17 mouse cellular contexts compared by ENCODE assay signal in the genomic region with DNA sequence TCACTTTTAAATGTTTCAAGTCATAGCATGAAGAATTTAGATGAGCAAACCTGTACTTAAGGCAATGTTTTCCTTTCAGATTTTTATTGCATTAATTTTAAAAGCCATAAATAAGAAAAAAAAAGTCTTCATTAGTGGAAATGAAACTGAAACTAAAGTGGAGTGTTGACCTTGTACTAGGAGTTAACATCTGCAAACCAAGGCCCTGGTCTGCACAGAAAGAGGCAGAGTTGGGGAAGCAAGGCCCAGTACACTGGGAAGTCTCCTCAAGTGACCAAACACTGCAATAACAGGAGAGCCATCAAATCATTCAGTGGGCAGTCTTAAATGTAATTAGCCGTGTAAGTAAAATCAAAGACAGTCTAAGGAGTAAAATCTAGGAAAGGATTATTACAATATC. TPM values are rescaled to one million over a fixed set of nuclear protein-coding genes. Genes with fewer than 3 reads are reported as not detected.
DNase-seq lines count a peak whose midpoint lies in the region; ATAC-seq and TF ChIP-seq lines count a peak whose summit lies in the region.
"Had no signal": no experiment of that assay in that cellular context is flagged by ENCODE, and none has a peak within 500 bp of the region (broad histone marks: within the 10 kb centered on the region; RNA-seq: fewer than 3 reads in every experiment).

No protein-coding gene starts in this region.

- H3K4me1 ChIP-seq in heart, adult 2 months (ENCODE audit: control insufficient read depth, insufficient read depth, low read length), result peaks cover 27% of the 10 kb centered on the region
- peaks cover 24% of the 10 kb centered on the region for H3K4me1 ChIP-seq in G1E (ENCODE audit: insufficient read depth, low read depth, low read length)
- peaks cover 13% of the 10 kb centered on the region for H3K4me1 ChIP-seq in hindbrain, embryonic 10.5 days (replicated peaks)

- no peak for DNase-seq in heart, adult 2 months
- DNase-seq in heart, postnatal 4 days, result no peak
- peak; percentile 45 for DNase-seq in 3T3-L1 (ENCODE audit: low read depth, low spot score)
- DNase-seq in G1E (ENCODE audit: low spot score), result no peak
- no peak for DNase-seq in right cerebral cortex, postnatal 36 days (ENCODE audit: low spot score in 2 of 2)
- no peak for DNase-seq in left cerebral cortex, postnatal 4 days
- DNase-seq in hindbrain, embryonic 10.5 days (ENCODE audit: low spot score), result no peak
- DNase-seq: cerebellum, postnatal 25 days; forebrain, postnatal 0 days; thymus, postnatal 36 days had no signal

- H3K27ac ChIP-seq in heart, adult 2 months, result peak overlapping the region; percentile 44
- H3K27ac ChIP-seq in hindbrain, embryonic 10.5 days, result no peak overlapping the region
- H3K27ac ChIP-seq: embryonic facial prominence, embryonic 15.5 days; heart, embryonic 13.5 days; lung, embryonic 15.5 days; midbrain, embryonic 13.5 days; neural tube, embryonic 13.5 days had no signal

- H3K9me3 ChIP-seq in G1E (replicated peaks), result no peaks in the 10 kb centered on the region
- no peaks in the 10 kb centered on the region for H3K9me3 ChIP-seq in hindbrain, embryonic 10.5 days
- H3K9me3 ChIP-seq: embryonic facial prominence, embryonic 15.5 days; heart, embryonic 13.5 days; lung, embryonic 15.5 days; midbrain, embryonic 13.5 days; neural tube, embryonic 13.5 days had no signal

- no peaks in the 10 kb centered on the region for H3K27me3 ChIP-seq in heart, adult 2 months (ENCODE audit: control insufficient read depth, insufficient read depth, low read length)
- no peaks in the 10 kb centered on the region for H3K27me3 ChIP-seq in G1E (ENCODE audit: insufficient read depth, low read length)
- H3K27me3 ChIP-seq in hindbrain, embryonic 10.5 days (ENCODE audit: insufficient read depth, poor library complexity, severe bottlenecking), result no peaks in the 10 kb centered on the region
- H3K27me3 ChIP-seq: embryonic facial prominence, embryonic 15.5 days; heart, embryonic 13.5 days; lung, embryonic 15.5 days; midbrain, embryonic 13.5 days; neural tube, embryonic 13.5 days had no signal

- H3K9ac ChIP-seq in heart, adult 2 months (ENCODE audit: low read depth, low read length), result no peak overlapping the region
- H3K9ac ChIP-seq: embryonic facial prominence, embryonic 15.5 days; forebrain, postnatal 0 days; heart, embryonic 13.5 days; lung, embryonic 15.5 days; midbrain, embryonic 13.5 days; neural tube, embryonic 13.5 days had no signal

- H3K79me2 ChIP-seq in heart, adult 2 months (replicated peaks; ENCODE audit: control insufficient read depth, insufficient read depth, low read length), result peaks cover 3% of the 10 kb centered on the region; the same call in 1 of the 2 replicates

- peaks cover 48% of the 10 kb centered on the region for H3K36me3 ChIP-seq in heart, adult 2 months (ENCODE audit: control insufficient read depth, insufficient read depth, low read length)
- H3K36me3 ChIP-seq in G1E (replicated peaks), result peaks cover 7% of the 10 kb centered on the region
- H3K36me3 ChIP-seq in hindbrain, embryonic 10.5 days, result 0 out of 2 replicates have a peak, but pooled peaks cover 4% of the 10 kb centered on the region
- H3K36me3 ChIP-seq: embryonic facial prominence, embryonic 15.5 days; lung, embryonic 15.5 days; neural tube, embryonic 13.5 days had no signal

- no peak overlapping the region for H3K4me3 ChIP-seq in heart, adult 2 months
- no peak overlapping the region for H3K4me3 ChIP-seq in G1E (ENCODE audit: low read depth, low read length)
- no peak overlapping the region for H3K4me3 ChIP-seq in hindbrain, embryonic 10.5 days
- H3K4me3 ChIP-seq: embryonic facial prominence, embryonic 15.5 days; heart, embryonic 13.5 days; lung, embryonic 15.5 days; midbrain, embryonic 13.5 days; neural tube, embryonic 13.5 days had no signal

- TF ChIP-seq EP300 in heart, adult 2 months (IDR thresholded peaks at IDR 0.05; ENCODE audit: insufficient read depth, low read depth, low read length), result no peak

- 0 out of 2 replicates have a peak, but pooled peaks have one; percentile 57 for ATAC-seq in G1E (ENCODE audit: extremely low read depth, insufficient number of reproducible peaks, low FRiP score, poor library complexity, severe bottlenecking)
- ATAC-seq in inflammation-experienced regulatory T-cells, adult 6 months, result peak; percentile 62
- ATAC-seq: forebrain, postnatal 0 days; hindbrain, embryonic 16.5 days; midbrain, embryonic 13.5 days had no signal

- TF ChIP-seq CTCF in heart, adult 2 months (IDR thresholded peaks at IDR 0.05), result 0 out of 2 replicates have a peak, but pooled peaks have one; percentile 7
- no peak for TF ChIP-seq CTCF in G1E (IDR thresholded peaks at IDR 0.05; ENCODE audit: low read depth, low read length)

- no peak for TF ChIP-seq POLR2A in heart, adult 2 months (IDR thresholded peaks at IDR 0.05; ENCODE audit: insufficient read depth, low read depth, low read length)

- WGBS in heart, adult 2 months, result 38% methylated on average over 1 of the region's 1 CpGs
- WGBS in hindbrain, embryonic 10.5 days, result 58% methylated on average over 1 of the region's 1 CpGs

- intact Hi-C loops in heart, adult 2 months (cut with DNase I), result no loop called here
- intact Hi-C loops in left cerebral cortex, postnatal 4 days (cut with DNase I), result no loop called here

RNA-seq across cellular contexts. Expression of a gene that starts 38.3 kb away (rescaled TPM):
- 10 to 100 TPM; 41.7 to 44.3 TPM for total RNA-seq in heart, adult 2 months (2021)
- polyA plus RNA-seq in heart, adult 2 months (2012; rRNA removed), result 18.3 and 28.5 TPM in 2 replicates
- 10 to 100 TPM; 56.4 to 62.2 TPM for total RNA-seq in heart, postnatal 4 days (2021)
- total RNA-seq in G1E (2014; fragmentation: Nextera tagmentation) (74.2 and 75.5 TPM in 2 replicates), G1E (2017) (51.0 and 52.8 TPM in 2 replicates)
- polyA plus RNA-seq in G1E (2012), result 49.6 and 75.9 TPM in 2 replicates
- polyA plus RNA-seq in inflammation-experienced regulatory T-cells, adult 6 months (2017; shearing (Covaris generic)), result 10 to 100 TPM; 12.9 to 20.0 (median 19.0) TPM
- 100 to 1,000 TPM; 316 to 328 TPM for total RNA-seq in left cerebral cortex, postnatal 4 days (2021)
- polyA plus RNA-seq in hindbrain, embryonic 10.5 days (2016; fragmentation: Nextera tagmentation; extraction: Ambion mirVana), result 29.3 and 44.0 TPM in 2 replicates

Comparison
In these comparisons a context has a peak if more than half of its experiments do, and no peak if none do; other contexts are left out.
1. RNA of a gene that starts 38.3 kb away (total RNA-seq): 316 to 328 TPM in left cerebral cortex, postnatal 4 days; 51.0 to 75.5 TPM in G1E, 56.4 to 62.2 TPM in heart, postnatal 4 days and 41.7 to 44.3 TPM in heart, adult 2 months; every median in the first group is over 4 times any median in the second.